Mouse (Mus musculus): ENCODE measurements around the gene Gm10322.

Gm10322 gene

DNA sequence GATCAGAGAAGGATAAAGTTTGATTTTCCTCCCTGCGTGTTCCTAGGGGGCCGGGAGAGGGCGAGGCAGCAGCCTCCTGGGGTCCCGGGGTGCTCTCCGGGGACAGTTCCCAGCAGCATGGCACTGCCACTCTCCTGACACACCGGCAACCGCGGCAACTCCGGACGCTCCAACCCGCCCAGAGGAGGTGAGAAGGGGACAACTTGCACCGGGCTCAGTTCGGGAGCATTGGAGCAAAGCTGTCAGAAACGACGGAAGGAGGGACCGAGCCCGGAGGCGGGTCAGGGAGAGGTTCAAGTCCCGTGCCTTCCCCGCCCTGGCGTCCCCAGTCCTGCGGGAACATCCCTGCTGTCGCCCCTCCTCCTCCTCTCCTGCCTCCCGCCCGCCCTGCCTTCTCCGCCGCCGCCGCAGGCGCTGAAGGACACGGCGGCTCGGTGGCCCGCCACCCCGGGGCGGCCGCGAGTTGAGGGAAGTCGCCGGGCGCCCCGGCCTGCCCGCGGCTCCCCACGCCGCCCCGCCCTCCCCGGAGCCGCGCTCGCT, at the start of gene Gm10322:
TSS of gene Gm10322 (plus strand) at position 83 of the 540 bp plus-strand sequence.
- DNase-seq (ENCODE audit: low read depth, low spot score): no peak

DNA sequence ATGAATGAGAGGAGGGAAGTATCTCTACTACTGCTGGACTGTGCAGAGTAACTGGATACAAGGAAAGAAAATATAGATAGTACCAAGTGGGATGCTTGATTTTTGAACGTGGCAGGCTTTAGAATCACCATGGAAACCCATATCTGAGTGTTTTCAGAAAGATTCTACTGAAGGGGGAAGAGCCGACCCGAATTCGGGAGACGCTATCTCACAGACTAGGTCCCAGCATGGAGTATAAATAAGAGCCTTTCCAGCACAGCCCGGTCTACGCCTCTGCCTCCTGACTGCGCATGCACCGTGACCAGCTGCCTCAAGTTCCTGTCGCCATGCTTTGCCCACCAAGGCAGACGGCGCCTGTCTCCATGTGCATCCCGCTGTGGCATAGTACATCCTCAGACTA, 48.9 kb upstream of the Gm10322 start:
- DNase-seq (ENCODE audit: low read depth, low spot score): no peak

DNA sequence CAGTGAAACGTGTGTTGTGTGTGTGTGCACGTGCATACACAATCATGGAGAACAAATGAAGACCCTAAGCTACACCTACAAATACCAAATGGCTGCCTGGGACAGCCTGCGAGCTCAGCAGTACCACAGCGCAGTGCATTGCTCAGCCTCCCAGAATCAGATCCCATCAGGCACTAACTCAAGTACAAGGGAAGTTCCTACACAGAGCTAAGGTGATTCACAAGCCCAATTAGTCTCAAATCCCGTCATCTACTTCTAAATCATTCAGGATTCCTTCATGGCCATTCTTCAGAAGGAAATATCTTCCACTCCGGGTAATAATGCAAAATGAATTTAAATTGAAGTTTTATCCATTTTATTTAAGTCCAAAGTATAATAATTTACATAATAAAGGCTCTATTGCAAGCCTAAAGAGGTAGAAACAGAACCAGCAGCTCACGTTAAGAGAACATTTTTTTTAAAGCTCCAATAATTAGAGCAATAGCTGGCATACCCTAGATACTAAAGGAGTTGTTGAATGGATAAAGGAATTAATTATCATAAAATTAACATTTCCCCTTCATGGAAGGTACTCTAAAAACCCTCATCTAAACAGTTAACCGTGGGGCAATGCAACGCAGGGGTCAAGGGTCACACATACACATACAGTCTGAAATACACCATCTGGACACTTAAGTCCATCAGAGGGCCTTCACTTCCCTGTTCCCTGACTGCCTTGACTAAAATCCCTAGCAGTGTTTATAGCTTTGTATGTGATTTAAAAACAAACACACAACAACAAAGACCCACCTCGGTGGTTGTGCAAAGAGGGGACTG, 47.0 kb upstream of the Gm10322 start:
- no peak for DNase-seq (ENCODE audit: low read depth, low spot score)

DNA sequence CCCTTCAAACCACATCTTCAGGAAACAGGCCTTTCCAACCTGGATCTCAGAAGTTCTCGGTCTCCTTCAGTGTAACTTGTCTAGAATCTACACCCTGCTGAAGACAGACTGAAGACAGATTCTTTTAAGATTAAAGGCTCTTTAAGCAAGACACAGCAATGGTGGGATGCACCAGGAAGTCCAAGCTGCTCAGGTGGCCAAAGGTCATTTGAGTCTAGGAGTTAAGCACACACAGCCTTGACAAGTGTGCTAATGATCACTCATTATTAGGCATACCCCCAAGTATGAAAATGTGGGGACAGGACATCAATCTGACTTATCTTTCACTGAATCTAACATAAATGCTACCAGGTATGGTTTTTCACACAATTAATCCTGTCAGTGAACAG, 46.4 kb upstream of the Gm10322 start:
- no peak for DNase-seq (ENCODE audit: low read depth, low spot score)

DNA sequence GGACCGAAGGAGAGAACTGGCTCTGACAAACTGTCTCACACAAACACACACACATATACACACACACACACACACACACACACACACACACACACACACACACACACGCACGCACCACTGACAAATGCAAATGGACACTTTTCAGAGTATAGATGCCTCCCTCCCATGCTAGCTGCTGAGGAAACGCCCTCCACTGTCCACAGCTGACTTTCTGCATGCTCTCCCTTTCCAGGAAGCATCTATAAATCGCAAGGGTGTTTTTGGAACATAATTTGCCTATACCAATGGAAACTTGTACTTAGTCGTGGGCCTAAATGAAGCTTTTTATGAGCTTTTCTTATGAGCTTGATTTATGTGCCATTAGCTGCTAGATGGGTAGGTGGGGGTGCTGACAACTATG, 45.5 kb upstream of the Gm10322 start:
- no peak for DNase-seq (ENCODE audit: low read depth, low spot score)

DNA sequence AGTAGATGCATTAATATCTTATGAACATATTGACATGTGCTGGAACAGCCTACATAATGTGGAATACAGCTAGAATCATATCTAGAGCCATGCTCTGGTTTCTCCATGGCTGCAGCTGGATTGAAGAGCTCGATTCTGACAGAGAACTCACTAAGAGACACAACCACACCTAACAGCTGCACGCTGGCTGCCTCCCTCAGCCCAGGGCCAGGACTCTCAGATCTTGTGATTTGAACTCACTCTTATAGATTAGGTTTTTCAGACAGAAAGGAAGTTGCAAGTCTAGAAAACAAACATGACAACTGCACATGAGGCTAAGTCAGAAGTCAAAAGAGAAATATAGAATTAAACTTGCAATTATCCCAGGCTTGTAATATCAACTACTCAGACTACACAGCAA, 45.1 kb upstream of the Gm10322 start:
- no peak for DNase-seq (ENCODE audit: low read depth, low spot score)

DNA sequence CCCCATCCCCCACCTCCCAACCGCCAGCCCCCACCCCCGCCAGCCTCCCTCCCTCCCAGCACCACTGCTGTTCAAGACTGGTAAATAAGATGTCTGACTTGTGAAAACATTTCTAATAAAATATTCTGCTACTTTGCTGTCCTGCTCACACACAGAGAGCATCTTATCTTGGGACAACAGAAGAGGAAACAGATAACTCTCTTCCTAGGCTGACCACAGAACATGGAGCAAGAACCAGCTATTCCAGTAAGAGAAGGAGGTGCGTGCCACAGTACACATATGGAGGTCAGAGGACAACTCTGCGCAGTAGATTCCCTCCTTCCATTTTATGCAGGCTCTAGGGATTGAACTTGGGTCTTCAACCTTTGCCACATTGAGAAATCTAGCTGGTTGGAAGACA, 44.6 kb upstream of the Gm10322 start:
- DNase-seq (ENCODE audit: low read depth, low spot score): no peak

DNA sequence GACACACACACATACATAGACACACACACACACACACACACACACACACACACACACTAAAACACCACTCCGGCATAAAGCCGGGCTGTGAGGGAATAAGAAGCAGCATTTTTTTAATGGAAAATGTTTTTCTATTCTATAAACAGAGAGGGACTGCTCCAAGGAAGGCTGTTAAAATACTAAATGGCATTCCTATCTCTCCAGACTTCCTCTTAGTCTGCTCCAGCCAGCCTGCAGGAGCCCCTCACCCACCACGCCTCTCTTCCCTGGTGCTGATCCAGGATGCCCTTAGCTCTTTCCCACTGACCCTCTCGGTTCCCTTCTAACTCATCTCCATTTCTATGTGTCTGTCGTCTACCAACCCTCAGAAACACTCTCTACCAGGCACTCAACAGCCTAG, 43.9 kb upstream of the Gm10322 start:
- no peak for DNase-seq (ENCODE audit: low read depth, low spot score)

DNA sequence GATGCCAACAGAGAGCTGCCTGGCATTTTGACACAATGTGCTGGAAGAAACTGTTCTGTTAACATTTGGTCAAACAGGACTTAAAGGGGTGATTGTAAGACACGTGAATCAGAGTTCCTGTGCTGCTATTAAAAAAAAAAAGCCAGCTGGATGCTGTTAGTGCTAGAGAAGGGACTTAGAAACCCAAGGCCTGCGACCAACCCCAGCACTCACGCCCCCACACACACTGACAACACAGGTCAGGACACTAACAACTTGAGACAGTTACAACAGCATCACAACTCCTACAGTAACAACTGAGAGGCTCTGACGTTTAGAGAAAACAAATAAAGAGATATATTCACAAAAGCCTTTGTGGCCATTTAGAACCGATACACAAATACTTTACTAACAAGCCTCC, 39.6 kb upstream of the Gm10322 start:
- no peak for DNase-seq (ENCODE audit: low read depth, low spot score)

DNA sequence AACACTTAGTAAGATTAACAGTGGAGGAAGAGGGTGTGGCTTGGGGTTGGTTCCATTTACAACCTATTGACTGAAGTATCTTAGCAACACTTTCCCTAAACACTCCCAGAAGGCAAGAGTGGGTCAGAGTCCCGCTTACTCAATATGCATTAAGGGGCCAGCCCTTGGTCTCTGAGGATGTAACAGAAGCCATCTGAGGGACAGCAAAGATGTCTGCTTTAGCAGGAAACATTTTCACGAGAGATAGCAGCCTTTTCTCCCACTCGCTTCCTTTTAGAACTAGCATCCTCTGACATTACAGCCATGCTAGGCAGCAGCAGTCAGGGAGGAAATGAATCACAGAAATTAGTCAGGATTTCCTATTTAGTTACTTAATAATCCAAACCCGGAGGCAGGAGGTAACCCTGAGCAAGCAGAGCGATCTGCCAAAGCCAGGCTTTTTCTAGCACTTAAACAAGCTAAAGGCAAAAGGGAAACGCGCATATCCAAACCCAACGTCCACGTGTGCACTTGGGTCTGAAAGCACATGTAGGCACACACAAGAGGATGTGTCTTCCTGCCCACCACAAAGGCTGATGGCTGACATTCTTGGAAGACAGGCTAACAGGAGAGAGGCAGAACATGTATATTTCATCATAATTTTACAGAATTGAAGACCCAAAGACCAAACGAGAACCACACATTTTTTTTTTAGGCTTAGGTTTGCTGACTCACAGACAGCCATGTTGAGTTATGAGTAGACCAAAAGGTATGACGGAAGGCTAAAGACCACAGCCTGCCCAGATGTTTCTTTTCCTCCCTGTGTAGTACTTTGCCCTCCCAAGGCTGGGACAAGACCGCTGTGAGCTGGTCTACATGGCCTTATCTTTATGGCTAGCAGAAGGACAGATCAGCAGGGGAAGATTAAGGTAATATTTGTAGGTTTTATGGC, 37.7 kb upstream of the Gm10322 start:
- no peak for DNase-seq (ENCODE audit: low read depth, low spot score)

DNA sequence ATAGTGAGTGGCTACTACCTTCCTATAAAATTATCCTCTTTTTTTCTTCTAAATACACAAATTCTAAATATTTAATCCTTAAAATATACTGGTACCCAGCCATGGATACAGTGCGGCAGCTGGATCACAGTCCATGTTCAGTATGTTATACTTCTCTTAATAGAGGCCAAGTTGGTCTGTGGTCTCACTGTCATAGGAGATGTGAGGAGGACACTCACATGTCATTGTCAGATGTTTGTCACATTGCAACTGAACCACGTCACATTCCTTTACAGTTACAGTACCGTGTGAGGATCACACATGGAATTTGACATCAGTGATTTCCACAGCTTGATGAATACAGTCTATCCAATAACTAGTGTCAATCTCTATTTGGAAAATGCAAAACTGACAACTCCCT, 36.2 kb upstream of the Gm10322 start:
- DNase-seq (ENCODE audit: low read depth, low spot score): no peak

DNA sequence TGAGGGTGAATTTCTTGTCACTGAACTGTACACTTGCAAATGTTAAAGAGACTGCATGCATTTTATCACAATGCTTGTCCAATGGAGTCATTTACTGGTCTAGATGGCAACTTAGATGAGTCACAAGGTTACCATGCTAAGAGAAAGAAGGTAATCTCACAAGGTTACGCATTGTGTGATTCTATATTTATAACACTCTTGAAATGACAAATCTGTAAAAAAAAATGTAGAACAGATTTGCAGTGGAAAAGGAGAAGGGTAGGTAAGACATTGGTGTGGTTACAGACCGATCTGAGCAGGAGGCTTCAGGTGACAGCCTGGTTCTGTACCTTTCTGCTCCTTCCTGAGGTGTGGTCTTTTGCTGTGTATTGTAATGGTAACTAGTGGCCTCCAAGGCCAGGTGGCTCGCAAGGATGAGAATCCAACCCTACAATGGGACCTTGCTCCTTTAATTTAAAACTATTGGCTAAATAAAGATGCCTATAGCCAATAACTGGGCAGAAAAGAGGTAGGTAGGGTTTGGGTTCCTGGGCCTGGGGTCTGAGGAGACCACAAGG, 35.2 kb upstream of the Gm10322 start:
- DNase-seq (ENCODE audit: low read depth, low spot score): no peak

DNA sequence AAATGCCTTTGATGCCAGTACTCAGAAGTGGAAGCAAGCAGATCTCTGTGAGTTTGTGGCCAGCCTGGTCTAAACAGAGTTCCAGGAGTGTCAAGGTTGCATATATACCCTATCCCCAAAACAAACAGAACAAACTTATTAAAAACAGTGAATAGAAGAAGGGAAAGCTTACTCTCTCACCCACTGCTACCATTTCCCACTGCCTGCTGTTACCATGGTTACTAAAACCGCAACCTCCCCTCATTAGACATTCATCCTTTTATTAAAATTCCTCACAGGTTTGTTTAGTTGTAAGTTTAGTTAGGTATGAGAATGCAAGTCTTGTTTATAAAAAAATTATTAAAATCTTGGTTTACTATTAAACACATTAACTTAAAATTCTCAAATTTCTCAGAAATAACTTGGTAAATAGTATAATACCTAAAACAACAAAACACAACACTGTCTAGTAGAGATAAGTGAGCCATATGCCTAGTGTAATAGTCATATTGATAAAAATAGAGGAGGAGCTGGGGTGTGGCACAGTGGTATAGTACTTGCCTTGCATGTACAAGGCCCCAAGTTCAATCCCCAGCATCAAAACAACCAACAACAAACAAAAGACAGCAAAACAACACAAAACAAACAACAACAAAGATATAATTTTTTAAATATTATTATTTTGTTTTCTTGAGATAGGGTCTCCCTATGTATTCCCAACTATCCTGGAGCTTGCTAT, 33.9 kb upstream of the Gm10322 start:
- DNase-seq (ENCODE audit: low read depth, low spot score): no peak

DNA sequence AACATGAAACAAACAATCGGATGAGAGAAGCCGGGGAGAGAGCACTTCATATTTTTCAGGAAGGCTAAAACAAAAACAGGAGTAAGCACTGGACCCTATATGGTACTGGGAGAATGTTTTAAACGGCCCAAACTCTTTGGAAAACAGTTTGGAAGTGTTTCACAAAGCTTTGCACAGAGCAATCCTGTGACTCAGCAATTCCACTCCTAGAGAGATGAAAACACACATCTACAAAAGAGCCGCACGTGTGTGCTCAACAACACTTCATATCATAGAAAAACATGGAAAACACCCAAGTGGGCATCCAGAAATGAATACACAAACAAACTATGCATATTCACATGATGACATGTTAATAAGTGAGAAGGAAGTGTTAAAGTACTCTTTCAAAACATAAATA, 30.2 kb upstream of the Gm10322 start:
- DNase-seq (ENCODE audit: low read depth, low spot score): no peak

DNA sequence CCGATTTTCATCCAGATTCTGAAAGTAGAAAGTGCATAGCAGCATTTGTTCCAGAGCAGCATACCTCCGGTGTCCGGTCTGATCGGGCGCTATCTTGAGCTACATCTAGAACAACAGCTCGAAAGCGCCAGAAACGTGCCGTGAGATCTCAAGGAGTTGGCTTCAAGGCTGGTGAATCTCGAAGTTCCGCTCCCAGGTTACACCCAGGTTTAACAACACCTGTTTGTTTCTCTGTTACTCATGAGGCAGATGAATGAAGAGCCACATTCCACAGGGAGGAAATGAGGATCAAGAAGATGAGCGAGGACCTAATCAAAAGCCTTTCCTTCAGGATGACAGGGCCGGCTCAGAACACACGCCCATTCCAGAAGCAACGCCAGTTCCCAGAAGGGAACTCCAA, 29.0 kb upstream of the Gm10322 start:
- no peak for DNase-seq (ENCODE audit: low read depth, low spot score)

DNA sequence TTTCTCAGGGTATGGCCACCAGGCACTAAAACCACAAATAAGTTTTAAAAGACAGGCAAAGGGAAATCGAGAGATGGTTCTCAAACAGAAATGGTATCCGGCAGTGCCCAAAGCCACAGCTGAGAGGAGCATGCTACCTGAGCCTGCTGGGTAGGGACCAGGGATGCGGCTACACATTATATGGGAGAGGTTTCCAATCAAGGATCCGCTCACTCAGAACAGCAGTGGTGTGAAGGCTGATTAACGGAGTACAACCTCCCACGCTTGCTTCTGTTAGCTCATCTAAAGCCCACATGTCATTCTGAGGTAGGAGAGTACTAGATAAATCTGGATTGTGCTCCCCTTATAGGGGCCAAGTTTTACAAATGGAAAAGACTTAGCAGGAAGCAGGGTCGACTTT, 27.7 kb upstream of the Gm10322 start:
- no peak for DNase-seq (ENCODE audit: low read depth, low spot score)

DNA sequence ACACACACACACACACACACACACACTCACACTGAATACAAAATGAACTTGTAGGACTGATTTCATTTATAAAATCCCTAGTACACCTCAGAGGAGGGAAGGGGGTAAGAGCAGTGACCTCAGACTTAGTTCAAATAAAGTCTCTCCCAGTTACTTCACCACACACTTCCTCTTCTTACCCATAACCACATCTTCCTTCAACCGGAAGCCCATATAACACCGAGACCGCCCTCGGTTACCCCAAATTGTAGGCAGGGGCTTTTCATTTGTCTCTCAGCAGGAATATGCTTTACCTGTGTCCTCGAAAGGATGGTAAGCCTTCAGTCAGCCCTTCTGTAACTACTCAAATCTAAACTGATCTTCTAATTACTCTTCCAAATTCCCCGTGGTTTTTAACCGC, 26.4 kb upstream of the Gm10322 start:
- no peak for DNase-seq (ENCODE audit: low read depth, low spot score)

DNA sequence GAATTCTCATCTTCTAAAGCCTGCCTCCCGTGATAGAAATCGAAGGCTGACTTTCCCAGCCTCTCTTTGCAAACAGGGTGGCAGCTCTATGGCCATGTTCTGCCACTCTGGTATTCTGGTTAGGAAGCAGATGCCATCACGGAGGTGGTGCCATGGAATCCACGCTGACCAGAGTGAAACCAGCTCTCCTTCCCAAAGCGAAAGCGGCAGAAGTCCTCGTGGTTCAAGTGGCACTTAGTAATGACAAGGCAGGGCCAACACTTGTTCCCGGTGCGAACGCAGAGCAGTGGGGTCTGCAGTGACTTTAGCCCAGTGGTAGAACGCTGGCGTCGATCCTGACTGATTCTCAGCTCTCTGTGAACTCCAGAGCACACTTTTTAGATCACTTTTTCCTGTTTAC, 26.0 kb upstream of the Gm10322 start:
- DNase-seq (ENCODE audit: low read depth, low spot score): no peak

DNA sequence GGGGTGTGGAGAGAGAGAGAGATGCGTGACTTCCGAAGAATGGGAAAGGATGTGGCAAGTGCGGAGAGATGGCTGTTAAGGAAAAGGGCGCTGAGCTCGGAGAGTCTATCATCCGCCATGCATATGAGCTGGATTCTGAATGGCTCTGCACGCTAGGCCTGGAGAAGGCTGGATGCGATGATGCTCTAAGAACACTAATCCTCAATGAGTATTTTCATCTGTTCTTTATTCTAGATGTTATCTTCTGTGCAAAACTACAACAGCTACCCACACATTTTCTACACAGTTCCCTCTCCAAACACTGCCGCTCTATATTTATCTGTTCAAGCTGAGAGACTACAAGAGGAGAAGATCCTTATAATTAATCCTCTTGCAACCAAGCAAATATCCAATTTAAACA, 25.3 kb upstream of the Gm10322 start:
- DNase-seq (ENCODE audit: low read depth, low spot score): no peak

DNA sequence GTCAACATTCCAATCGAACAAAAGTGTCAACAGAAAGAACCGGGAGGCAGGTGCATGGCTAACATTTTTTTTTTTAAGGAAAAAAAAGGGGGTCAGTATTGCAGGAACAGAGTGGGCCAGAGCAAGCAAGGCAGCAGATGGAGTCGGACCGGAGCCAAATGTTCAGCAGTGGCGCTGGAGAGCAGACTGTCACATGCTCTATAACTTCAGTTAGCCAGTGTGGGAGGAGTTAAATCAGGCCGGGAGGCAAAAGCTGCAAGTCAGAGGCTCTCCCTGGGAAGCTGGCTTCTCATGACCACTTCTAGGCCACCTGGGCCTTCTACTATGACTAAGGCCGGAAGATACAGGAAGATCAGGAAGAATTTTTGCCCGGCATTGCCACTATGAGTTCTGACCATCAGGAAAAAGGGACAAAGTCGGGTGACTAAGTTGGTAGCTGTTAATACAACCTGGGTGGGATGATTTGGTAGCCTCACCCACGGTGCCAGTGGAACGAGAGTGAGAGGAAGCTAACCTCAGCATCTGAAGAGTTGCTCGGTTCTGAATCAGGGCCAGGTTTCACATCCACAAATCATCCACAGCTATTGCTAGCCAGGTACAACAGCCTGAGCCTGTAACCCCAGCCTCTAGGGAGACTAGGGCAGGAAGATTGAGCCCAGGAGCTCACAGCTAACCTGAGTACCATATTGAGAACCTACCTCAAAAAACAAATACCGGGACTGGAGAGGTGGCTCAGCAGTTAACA, 21.9 kb upstream of the Gm10322 start:
- DNase-seq (ENCODE audit: low read depth, low spot score): no peak

DNA sequence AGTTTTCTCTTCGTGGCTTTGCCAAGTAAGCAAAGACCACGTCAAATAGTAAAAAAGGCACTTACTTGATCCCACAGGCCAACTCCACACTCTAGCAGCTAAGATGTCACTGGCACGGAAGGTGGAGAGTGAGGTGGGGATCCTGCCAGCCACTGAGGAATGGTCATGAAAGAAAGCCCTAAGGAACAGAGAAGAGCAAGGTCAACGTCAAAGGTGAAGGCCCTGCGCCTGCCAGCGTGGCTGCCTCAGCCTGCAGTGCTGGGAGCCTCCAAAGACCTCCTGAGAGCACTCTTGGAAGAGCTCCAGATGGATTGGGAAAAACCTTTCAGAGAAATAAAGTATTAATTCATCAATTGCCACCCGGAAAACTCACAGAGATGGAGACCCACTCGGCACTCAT, 15.3 kb upstream of the Gm10322 start:
- DNase-seq (ENCODE audit: low read depth, low spot score): no peak
